Mouse (Mus musculus) lung, postnatal 0 days (tissue): Measurements from ENCODE around the gene Neurog3.

ENCODE experiments used
- CTCF ChIP-seq: IDR thresholded peaks from 2 replicates; pipeline ENCODE4 v1.5.1; 2016; ENCODE audit warnings: antibody characterized with exemption, mild to moderate bottlenecking
- EP300 ChIP-seq: IDR thresholded peaks from 2 replicates; pipeline ENCODE4 v1.6.1; 2016; ENCODE audit warnings: antibody characterized with exemption, mild to moderate bottlenecking, control low read depth

DNA sequence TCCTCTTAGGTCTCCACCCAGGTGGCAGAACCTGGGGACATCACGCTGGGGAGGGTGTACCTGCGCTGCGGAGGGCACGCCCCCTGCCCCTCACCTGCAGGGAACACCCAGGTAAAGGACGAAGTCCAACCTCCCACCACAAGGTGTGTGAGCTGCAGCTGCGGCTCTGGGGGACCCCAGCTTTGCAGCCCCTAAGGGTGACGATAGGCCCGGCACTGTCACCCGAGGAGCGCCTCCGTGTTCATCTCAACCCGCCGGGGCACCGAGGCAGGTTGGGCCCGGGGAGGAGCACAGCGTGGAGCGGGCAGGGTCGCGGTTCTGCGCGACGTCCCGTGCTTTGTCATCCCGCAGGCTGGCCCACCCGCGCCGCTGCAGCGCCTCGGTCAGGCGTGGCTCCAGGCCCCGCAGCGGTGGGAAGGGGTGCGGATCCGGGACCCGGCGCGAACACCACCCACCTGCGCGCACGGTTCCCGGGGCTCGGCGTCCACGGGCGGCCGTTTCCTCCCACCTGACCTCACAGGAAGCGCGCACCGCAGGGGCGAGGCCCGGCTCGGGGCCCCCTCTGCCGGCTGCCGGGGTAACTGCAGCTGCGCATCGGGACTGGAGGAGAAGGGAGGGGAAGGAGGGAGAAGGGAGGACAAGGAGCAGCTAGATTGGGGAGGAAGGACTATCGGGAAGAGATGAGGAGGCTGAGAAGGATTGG, 22.2 kb upstream of the Neurog3 start:
- TF ChIP-seq EP300 (no peak), CTCF (peak; percentile 82)
